In the genomic region with DNA sequence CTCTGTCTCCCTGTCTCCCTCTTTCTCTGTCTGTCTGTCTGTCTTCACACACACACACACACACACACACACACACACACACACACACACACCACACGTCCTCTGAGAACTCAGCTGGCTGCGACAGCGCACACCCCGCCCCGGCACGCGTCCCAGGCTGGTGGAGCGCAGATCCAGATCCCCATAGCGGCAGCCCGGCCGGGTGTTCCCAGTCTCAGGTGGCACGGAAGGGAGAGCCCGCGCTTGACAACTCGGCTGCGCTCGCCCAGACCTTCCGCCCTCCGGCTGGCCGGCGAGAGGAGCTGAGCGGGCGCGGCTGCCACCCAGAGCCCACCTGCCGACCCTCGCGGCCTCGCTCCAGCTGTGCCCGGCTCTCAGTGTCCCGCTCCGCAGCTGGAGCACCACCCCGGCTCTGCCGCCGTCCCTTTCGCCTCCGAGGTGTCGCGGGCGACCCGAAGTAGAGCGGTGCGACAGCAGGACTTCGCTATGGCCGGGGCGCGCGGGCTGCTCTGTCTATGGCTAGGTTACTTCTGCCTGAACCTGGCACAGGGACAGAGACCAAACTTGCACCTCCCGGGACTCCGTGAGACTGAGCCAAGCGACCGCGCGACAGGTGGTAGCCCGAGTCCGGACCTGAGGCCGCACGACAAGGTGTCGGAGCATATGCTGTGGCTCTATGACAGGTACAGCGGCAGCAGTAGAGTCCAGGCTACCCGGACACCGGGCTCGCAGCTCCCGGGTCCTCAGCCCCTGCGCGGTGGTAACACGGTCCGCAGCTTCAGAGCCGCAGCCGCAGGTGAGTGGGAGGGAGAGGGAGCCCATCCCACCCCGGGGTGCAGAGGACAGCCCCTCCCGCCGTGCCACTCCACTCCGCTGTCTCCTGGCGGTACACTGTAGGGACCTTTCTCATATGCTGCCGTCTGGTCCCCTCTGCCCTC, we compare ENCODE assay signal across 7 mouse cellular contexts. TPM values are rescaled to one million over a fixed set of nuclear protein-coding genes. Genes with fewer than 3 reads are reported as not detected.
A peak's percentile ranks its signal among the peaks of the same experiment; 100 is the strongest.
DNase-seq lines count a peak whose midpoint lies in the region; ATAC-seq lines count a peak whose summit lies in the region.

No protein-coding gene starts in this region.

- H3K4me2 ChIP-seq in embryonic facial prominence, embryonic 15.5 days (replicated peaks) = peak overlapping the region; percentile 97
- H3K4me2 ChIP-seq in hindbrain, embryonic 13.5 days = peak overlapping the region; percentile 100

- under 1% methylated on average over 66 of the region's 75 CpGs for WGBS in embryonic facial prominence, embryonic 15.5 days
- under 1% methylated on average over 75 of the region's 75 CpGs for WGBS in hindbrain, embryonic 13.5 days

- peak; percentile 66 for ATAC-seq in embryonic facial prominence, embryonic 15.5 days (ENCODE audit: insufficient number of reproducible peaks, low FRiP score, low TSS enrichment, low read depth)
- ATAC-seq in hindbrain, embryonic 13.5 days (ENCODE audit: low FRiP score) = peak; percentile 78

- no peaks in the 10 kb centered on the region for H3K9me3 ChIP-seq in embryonic facial prominence, embryonic 15.5 days (replicated peaks)
- no peaks in the 10 kb centered on the region for H3K9me3 ChIP-seq in hindbrain, embryonic 13.5 days

- H3K27ac ChIP-seq in embryonic facial prominence, embryonic 15.5 days (replicated peaks) = peak overlapping the region; percentile 60
- H3K27ac ChIP-seq in hindbrain, embryonic 13.5 days = no peak overlapping the region

- peaks cover 32% of the 10 kb centered on the region for H3K27me3 ChIP-seq in embryonic facial prominence, embryonic 15.5 days
- H3K27me3 ChIP-seq in hindbrain, embryonic 13.5 days = peaks cover 53% of the 10 kb centered on the region

- H3K4me3 ChIP-seq in embryonic facial prominence, embryonic 15.5 days (replicated peaks) = peak overlapping the region; percentile 65
- peak overlapping the region; percentile 62 for H3K4me3 ChIP-seq in hindbrain, embryonic 13.5 days

- H3K4me1 ChIP-seq in embryonic facial prominence, embryonic 15.5 days = peaks cover 16% of the 10 kb centered on the region
- H3K4me1 ChIP-seq in hindbrain, embryonic 13.5 days (replicated peaks) = peaks cover 19% of the 10 kb centered on the region

- H3K9ac ChIP-seq in embryonic facial prominence, embryonic 15.5 days = peak overlapping the region; percentile 54
- peak overlapping the region; percentile 69 for H3K9ac ChIP-seq in hindbrain, embryonic 13.5 days

- DNase-seq in thymus, postnatal 4 days = peak; percentile 9
- DNase-seq in thymus, postnatal 14 days = no peak
- peak; percentile 13 for DNase-seq in liver
- DNase-seq in neural tube, embryonic 10.5 days (ENCODE audit: extremely low spot score, low spot score) = peak; percentile 64
- DNase-seq in thymus, postnatal 0 days (ENCODE audit: low spot score) = no peak

- no peaks in the 10 kb centered on the region for H3K36me3 ChIP-seq in embryonic facial prominence, embryonic 15.5 days
- no peaks in the 10 kb centered on the region for H3K36me3 ChIP-seq in hindbrain, embryonic 13.5 days

RNA-seq across cellular contexts. Expression of gene Bmp3, which starts 0.7 kb away (rescaled TPM):
- polyA plus RNA-seq in embryonic facial prominence, embryonic 15.5 days (2015; fragmentation: Nextera tagmentation; extraction: Ambion mirVana) = 13.0 and 13.4 TPM in 2 replicates
- 1.1 and 1.6 TPM in 2 replicates for polyA plus RNA-seq in hindbrain, embryonic 13.5 days (2015; fragmentation: Nextera tagmentation; extraction: Ambion mirVana)
- 0.38 and 0.42 TPM in 2 replicates for polyA plus RNA-seq in thymus, postnatal 0 days (2015; fragmentation: Nextera tagmentation; extraction: Ambion mirVana)

Comparison
In these comparisons a context has a peak if more than half of its experiments do, and no peak if none do; other contexts are left out.
1. DNase-seq: peak in thymus, postnatal 4 days (single experiment), liver (single experiment) and neural tube, embryonic 10.5 days (single experiment); none in thymus, postnatal 14 days (single experiment) and thymus, postnatal 0 days (single experiment).